Mouse (Mus musculus) layer of hippocampus, adult 2 months (tissue): Measurements from ENCODE around the gene Olfr33. TPM values are rescaled to one million over a fixed set of nuclear protein-coding genes. Genes with fewer than 3 reads are reported as not detected.
A peak's percentile ranks its signal among the peaks of the same experiment; 100 is the strongest.

Experiments used
- DNase-seq, 2 experiments: peaks; one replicate each; pipeline ENCODE4 v3.0.0; 2022; ENCODE audit warnings: low spot score in 2 of 2
- H3K27ac ChIP-seq: fragments of 200-600 bp; 2 replicates; pipeline ENCODE4 v1.8.1; 2022
- H3K4me3 ChIP-seq: fragments of 200-600 bp; 2 replicates; pipeline ENCODE4 v1.8.1; 2022; ENCODE audit warnings: mild to moderate bottlenecking
- CTCF ChIP-seq: fragments of 200-600 bp; conservative IDR thresholded peaks from 2 replicates; pipeline ENCODE4 v1.8.1; 2022; ENCODE audit warnings: antibody characterized with exemption, mild to moderate bottlenecking, moderate library complexity
- long read RNA-seq, 2 experiments: library from polyadenylated mRNA; stranded (forward); transcript quantifications; one replicate each; pipeline ENCODE4 v2.0.0; 2021; ENCODE audit warnings: borderline mapping rate in 2 of 2
- total RNA-seq, 2 experiments: library from RNA; stranded (reverse); gene quantifications; 2 replicates each; pipeline ENCODE4 v1.2.3; 2021

The Olfr33 gene
- not detected for total RNA-seq
- long read RNA-seq, experiment 1 = 0 reads
- long read RNA-seq, experiment 2 = 0 reads

DNA sequence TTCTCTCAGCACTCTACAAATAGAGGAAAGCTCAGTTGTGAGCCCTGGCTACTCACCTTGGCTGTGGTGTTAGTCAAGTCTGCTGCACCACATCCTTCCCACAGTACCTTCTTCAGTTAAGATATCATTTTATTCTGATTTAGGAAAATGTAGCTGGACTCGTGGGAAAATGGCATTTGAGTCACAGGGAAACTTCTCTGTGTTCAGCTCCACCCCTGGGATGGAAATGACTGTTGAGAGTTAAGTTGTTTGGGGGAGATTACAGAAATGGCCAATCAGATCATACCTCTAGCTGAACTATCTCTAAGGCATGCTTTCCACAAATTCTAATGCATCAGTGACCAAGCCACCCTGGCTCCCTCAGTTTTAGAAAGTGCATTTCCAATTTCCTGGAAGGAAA lies at the start of gene Olfr33:
Gene Olfr33, minus strand, starts transcription at position 101 of the 400 bp plus-strand sequence.
- no peak for DNase-seq
- H3K27ac ChIP-seq = no peak within 1 kb of the TSS
- no peak within 1 kb of the TSS for H3K4me3 ChIP-seq
- TF ChIP-seq CTCF = no peak

DNA sequence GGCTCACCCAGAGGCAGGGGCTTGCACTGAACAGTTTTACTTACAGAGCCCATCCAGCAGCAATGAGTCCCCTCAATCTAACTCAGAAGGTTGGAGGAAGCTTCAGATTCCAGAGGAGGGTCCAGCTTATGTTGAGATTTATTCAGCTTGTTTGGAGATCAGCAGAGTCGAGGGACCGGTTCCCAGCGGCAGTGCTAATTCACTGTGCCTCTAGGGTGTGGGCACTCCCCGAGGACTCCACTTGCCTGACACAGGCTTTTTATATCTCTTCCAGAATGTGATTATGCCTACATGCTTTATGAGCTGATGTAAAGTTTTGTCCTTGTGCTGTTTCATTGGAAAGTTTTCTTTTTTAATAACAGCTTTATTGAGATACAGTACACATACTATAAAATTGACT lies 40.4 kb upstream of the Olfr33 start, which contains the start of the genes Olfr560 and Olfr78:
Gene Olfr560, minus strand, starts transcription at position 101 of the 400 bp plus-strand sequence.
Gene Olfr78, minus strand, starts transcription at position 206 of the 400 bp plus-strand sequence.
- no peak within 1 kb of the TSS for H3K4me3 ChIP-seq
- H3K27ac ChIP-seq = no peak within 1 kb of the TSS
- no peak for TF ChIP-seq CTCF
- no peak for DNase-seq

DNA sequence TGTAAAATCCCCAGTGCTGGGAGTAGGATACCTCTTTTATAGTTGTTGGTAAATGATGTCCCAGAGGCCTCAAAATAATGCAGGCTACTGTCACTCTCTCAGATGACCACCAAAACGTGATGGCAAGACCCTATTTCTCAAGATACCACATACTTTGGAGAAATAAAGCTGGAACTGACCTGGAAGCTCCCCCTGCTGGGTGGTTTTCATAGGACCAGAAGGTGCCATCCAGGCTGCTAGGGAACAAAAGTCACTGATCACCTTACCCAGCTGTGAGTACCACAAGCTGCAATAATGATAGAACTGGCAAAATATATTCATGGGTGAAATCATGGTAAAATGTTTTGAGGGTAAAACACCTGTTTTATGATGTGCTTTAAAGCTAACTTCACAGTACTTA lies 33.2 kb upstream of the Olfr33 start:
- no peak for DNase-seq
- peak; percentile 54 for TF ChIP-seq CTCF
- Histone ChIP-seq H3K4me3 (no peak overlapping the region), H3K27ac (no peak overlapping the region)

DNA sequence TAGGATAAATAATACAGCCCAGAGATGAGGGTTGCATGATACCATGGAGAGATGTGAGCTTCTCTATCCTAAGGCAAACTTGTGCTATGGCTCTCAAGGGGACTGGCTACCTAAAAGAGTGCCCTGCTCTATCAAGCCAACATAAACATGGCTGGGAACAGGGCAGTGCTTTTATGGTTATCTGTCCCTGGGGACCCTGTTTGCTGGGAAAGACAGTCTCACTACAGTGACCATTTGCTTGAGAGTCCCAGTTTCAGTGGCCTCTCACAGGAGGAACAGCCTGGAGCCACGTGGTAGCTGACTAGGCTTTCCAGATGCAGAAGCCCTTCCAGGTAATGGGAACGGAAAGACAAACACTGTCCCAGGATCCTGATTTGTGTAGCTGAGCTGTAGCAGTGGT lies 18.8 kb upstream of the Olfr33 start:
- no peak for DNase-seq
- Histone ChIP-seq H3K27ac (no peak overlapping the region), H3K4me3 (no peak overlapping the region)
- no peak for TF ChIP-seq CTCF

DNA sequence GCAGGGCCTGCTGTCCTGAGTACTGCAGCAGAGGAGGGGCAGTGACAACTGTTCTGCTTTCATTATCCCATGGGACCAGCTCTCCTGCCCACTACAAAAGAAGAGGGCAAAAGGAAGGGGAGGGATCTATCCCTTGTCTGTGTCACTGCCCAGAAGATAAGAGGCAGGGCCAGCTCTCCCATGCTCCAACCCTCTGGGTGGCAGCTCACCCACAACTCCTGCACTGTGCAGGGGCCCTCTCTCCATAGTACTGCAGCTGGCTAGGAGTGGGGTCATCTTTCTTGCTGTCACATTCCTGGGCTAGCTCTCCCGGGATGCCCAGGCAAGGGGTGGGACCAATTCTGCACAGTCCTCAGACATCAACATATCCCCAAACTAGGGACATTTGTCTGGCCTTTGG lies 14.9 kb upstream of the Olfr33 start:
- TF ChIP-seq CTCF = no peak
- Histone ChIP-seq H3K27ac (no peak overlapping the region), H3K4me3 (no peak overlapping the region)
- DNase-seq = no peak

DNA sequence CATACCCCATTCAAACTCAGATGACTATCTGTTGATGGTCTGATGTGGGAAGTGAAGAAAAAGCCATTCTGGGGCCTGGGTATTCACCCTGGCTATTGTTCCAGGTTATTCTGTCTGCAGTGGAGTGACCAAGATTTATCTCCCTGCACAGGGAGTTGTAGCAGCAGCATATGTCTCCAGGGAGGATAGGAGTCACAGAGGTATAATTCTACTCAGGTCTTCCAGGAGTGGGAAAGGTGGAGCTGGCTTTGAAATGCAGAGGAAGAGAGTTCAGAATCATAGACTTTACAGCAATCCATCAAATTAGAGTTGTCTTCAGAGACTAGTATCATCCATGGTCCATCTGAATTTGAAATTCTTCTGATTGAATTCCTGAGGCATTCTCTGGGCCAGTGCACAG lies 8.5 kb upstream of the Olfr33 start, which contains the start of gene Olfr559:
Gene Olfr559, minus strand, starts transcription at position 101 of the 400 bp plus-strand sequence.
- TF ChIP-seq CTCF = no peak
- DNase-seq = no peak
- Histone ChIP-seq H3K4me3 (no peak within 1 kb of the TSS), H3K27ac (no peak within 1 kb of the TSS)

DNA sequence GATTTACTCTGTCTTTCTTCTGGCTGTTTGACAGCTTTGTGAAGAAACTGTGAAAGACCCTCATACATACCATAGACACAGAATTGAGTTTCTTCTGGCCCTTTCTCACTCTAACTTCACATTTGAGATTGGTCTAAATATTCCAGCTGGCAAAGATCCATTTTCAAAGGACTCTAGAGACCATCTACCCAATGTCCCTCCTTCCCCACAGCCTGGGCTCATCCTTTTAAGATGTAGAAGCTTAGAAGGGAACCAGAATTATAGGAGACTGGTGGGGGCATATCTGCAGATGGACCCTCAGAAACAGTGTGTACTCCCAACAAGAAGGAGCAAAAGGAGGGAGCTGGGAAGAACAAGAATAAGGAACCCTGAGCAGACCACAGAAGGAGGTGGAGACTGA lies 17.0 kb downstream of the Olfr33 start, which contains the start of gene Olfr558:
Gene Olfr558, plus strand, starts transcription at position 301 of the 400 bp plus-strand sequence.
- H3K27ac ChIP-seq = no peak within 1 kb of the TSS
- no peak for TF ChIP-seq CTCF
- H3K4me3 ChIP-seq = no peak within 1 kb of the TSS
- no peak for DNase-seq

DNA sequence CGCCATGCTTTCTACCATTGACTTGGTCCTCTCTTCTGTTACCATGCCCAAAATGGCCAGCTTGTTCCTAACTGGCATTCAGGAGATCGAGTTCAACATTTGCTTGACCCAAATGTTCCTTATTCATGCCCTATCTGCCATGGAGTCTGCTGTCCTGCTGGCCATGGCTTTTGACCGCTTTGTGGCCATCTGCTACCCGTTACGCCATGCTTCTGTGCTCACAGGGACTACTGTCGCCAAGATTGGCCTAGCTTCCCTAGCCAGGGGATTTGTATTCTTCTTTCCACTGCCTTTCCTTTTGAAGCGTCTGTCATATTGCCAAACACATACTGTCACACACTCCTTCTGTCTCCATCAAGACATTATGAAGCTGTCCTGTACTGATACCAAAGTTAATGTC lies 20.4 kb downstream of the Olfr33 start:
- DNase-seq = no peak
- no peak overlapping the region for H3K4me3 ChIP-seq
- H3K27ac ChIP-seq = no peak overlapping the region
- no peak for TF ChIP-seq CTCF

DNA sequence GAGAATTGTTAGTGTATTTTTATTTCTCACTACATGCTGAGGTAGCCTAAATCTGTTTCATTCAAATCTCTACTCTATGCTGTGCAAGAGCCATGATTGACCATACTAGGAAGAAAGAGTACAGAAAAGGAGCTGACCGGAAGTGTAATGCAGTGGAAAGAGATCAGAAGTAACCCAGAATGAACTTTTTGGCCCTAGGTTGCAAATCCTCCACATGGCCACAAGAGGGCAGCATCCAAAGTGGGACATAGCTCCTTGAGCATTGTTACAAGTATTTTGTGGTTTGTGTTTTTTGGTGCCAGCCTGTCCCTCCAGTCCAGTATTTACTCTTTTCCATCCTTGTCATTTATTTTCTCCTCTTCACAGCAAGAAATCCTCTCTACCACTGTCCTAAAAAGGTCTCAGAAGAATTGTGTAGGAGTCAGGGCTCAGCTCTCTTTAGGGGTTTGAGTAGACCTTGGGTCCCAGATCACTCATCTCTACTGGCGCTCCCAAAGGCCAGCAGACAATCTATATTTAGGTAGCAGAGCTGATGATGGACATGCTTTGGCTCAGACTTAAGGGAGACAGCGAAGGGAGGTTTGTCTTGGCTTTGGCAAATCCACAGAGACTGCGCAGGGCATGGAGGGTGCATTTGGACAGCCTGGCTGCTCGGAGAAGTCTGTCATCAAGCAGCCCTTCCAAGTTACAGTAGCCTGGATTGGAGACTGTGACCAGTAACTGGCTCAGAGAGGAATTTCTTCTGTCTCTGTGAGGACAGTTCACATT lies 23.3 kb downstream of the Olfr33 start, which contains the start of gene Olfr557:
Gene Olfr557, plus strand, starts transcription at position 553 of the 768 bp plus-strand sequence.
- H3K27ac ChIP-seq = no peak within 1 kb of the TSS
- H3K4me3 ChIP-seq = no peak within 1 kb of the TSS
- peak in 1 of 2 experiments; percentile 29 for DNase-seq
- peak; percentile 93 for TF ChIP-seq CTCF

DNA sequence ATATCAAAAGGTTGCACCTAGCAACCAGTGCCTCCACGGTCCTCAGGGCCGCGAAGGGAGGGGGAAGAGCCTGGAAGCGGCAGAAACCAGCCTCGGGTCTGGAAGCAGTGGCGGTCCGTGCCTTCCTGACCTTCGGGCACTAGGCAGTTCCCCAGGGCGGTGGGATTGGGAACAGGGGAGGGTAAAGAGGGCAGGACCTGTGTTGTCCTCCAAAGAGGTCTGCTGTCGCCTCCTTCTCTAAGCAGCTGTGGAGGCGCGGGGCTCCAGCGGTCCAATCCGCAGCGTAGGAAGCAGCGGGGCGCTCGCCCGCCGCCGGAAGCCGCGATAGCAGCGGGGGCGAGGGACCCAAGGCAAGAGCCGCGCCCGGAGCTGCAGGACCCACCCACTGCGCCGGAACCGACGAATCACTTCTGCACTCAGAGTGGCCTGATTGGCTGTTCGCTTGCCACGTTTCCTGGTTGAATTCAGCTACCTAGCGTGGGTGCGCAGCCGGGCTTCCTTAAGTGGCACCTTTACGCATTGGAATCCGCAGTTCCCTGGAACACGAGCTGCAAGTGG lies 31.8 kb downstream of the Olfr33 start, which contains the start of gene Trim68:
Gene Trim68, minus strand, starts transcription at position 384 of the 558 bp plus-strand sequence.
- Histone ChIP-seq H3K27ac (peak within 1 kb of the TSS; percentile 88), H3K4me3 (peak within 1 kb of the TSS; percentile 76)
- TF ChIP-seq CTCF = no peak
- DNase-seq = peak; percentile 86 to 91

DNA sequence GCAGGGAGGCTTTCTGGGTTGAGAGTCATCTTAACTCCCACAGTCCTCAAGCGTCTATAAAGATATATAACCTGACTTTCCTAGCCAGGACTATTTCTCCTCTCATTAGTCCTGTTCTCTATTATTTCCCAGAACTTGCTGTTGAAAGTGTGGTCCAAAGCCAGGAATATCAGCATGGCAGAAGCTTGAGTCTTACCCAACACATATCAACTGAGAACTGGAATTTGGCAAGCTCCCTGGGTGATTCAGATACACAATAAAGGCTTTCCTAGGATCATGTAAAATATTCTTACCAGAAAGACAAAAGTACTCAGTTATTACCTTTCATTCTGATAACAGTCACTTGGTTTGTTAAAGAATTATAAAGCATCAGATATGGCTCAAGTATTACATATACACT lies 37.0 kb downstream of the Olfr33 start:
- H3K4me3 ChIP-seq = no peak overlapping the region
- DNase-seq = no peak
- no peak for TF ChIP-seq CTCF
- no peak overlapping the region for H3K27ac ChIP-seq

DNA sequence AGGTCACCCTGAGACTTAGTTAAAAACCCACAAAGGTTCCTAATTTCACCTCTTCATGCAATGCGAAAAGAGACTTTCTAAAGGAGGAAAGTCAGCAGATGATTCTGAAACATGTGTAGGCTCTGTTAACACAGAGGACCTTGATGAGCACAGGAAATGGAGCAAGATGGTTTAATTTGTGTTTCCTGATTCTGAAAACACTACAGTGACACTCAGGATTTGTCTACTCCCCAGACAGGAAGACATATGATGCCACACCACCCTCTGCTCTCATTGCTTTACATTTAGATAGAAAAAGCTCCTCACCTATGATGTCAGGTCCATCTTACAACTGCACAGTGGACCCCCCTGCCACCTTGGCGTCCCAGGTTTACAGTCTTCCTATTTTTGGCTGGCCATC lies 42.6 kb downstream of the Olfr33 start:
- no peak for DNase-seq
- no peak overlapping the region for H3K4me3 ChIP-seq
- no peak for TF ChIP-seq CTCF
- H3K27ac ChIP-seq = no peak overlapping the region

DNA sequence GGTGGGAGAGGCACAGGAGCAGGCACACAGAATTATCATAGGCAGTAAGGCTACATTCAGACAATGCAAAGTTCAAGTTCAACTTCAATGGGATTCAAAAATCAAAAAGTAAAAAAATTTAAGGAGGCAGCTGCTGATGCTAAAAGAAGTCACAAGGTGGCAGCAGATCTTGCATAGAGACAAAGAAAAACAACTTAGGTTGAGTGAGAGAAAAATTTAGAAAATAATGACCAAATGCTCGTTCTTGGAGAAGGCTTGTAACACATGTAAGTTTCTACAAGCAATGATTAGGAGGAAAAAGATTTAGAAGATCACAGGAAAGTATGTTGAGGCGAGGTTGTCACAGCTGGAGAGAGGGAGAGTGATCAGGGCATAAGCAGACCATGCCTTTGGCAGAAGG lies 53.5 kb downstream of the Olfr33 start:
- H3K4me3 ChIP-seq = no peak overlapping the region
- TF ChIP-seq CTCF = peak; percentile 87
- no peak overlapping the region for H3K27ac ChIP-seq
- DNase-seq = peak in 1 of 2 experiments; percentile 7
